Mouse (Mus musculus): ENCODE results near the gene Ces2b.
"Not testable (repeated sequence)": the region's sequence is repeated elsewhere in the genome, so short reads cannot be mapped to it uniquely, and the experiment has no call there.

Ces2b gene

DNA sequence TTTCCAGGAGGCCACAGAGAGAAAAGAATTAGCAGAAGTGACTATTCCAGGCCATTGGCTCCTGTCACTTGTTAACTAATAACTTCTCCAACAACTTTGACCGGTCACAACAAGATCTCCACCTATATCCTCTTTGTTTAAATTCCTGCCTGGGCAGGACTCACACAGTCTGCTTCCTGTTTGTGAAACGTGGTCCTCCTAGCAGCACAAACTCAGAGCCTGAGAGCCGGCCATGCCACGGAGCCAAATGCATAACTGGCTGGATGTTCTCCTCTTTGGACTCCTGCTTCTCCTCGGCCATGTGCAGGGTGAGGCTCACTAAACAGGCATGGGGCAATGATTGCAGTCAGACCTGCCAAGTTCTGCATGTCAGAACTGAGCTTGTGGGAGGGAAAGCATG, at the start of gene Ces2b:
Gene Ces2b, plus strand, starts transcription at position 133 of the 400 bp plus-strand sequence.
- DNase-seq (ENCODE audit: low read depth, low spot score): no peak

DNA sequence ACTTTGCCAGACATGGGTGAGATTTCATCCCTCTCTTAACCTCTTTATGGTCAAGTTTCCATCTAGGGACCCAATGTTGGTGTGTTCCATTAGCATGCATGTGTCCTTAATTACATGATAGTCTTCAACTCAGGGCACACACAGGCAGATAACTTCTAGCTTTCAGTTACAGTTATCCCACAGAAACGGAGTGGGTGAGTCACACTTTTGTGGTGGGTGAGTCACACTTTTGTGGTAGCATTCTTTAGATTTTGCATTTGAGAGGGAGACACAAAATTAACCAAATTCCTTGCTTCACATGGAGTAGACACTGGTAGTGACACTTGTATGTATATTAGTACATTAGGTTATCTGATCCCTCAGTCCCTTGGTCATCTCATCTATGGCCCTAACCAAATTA, 44.3 kb upstream of the Ces2b start:
- DNase-seq (ENCODE audit: low read depth, low spot score): peak; percentile 16

GRCm38 (mm10) chr8:104788929-104789328, 42.4 kb upstream of the Ces2b start:
- DNase-seq (ENCODE audit: low read depth, low spot score): no peak

DNA sequence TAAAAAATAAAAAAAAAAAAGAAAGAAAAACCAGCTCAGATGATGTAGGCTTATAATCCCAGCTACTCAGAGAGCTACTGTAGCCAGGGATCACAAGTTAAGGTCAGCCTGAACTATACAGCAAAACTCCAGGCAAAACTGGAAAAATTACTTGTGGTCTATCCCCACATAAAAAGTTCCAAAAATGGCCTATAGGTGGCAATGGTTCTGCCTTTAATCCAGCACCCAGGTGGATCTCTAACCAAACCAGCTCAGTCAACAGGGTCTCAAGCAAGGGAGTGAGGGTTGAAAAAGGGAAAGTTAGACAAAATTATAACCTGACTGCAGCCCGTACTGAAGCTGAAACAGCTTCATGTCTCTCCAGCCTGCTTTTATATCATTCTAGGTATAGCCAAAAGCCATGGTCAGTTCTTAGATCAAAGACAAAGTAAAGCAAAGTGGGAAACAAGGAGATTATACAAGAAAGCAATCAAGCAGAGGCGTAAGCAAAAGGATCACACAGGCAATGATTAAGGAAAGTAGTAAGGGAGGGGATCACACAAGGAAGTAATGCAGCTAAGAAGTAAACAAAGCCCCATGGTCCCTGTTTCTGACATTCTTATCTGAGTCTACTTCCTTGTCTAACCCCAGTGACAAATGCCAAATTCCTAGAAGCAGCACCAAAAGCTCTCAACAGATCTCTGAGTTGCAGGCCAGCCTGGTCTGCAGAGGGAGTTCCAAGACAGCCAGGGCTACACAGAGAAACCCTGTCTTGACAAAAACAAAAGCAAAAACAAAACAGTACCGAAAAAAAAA, 41.3 kb upstream of the Ces2b start:
- peak; percentile 41 for DNase-seq (ENCODE audit: low read depth, low spot score)

DNA sequence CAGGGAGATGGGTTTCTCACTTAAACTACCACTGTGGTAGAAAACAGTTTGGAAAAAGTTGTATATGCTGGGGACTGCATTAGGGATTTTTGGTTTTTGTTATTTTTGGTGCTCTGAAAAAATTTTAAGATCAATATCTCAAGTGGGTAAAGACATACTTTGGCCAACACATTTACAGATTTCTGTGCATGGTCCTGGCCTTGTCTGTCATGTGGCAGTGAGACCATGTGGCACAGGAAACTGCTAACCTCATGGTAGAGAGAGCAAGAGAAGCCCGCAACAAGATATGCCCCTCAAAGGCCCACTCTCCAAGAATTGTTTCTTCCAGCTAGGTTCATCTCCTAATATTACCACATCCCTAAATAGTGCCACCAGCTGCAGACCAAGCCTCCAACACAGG, 32.0 kb upstream of the Ces2b start:
- DNase-seq (ENCODE audit: low read depth, low spot score): no peak

GRCm38 (mm10) chr8:104806127-104806526, 25.2 kb upstream of the Ces2b start:
- no peak for DNase-seq (ENCODE audit: low read depth, low spot score)

- no peak for DNase-seq (ENCODE audit: low read depth, low spot score)
Measured at GRCm38 (mm10) chr8:104808542-104809413, 22.6 kb upstream of the Ces2b start.

GRCm38 (mm10) chr8:104809436-104809835, 21.9 kb upstream of the Ces2b start:
- DNase-seq (ENCODE audit: low read depth, low spot score): no peak

DNA sequence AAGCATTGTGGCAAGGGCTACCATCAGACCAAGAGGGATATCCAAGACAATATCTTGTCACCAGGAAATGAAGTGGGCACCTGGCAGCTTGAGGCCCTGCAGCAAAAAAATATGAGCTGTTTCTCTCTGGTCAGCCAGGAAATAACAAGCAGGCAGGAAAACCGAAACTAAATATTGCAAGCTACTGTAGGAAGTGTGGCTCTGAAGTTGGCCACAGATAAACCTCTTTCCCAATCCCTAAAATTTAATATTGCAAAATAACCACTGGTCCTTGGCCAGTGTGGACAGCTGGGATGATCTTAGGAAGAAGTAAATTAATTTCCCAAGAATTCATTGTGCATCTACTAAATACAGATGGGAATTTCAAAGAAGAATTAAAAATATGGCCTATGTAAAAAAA, 4.5 kb upstream of the Ces2b start:
- DNase-seq (ENCODE audit: low read depth, low spot score): no peak

DNA sequence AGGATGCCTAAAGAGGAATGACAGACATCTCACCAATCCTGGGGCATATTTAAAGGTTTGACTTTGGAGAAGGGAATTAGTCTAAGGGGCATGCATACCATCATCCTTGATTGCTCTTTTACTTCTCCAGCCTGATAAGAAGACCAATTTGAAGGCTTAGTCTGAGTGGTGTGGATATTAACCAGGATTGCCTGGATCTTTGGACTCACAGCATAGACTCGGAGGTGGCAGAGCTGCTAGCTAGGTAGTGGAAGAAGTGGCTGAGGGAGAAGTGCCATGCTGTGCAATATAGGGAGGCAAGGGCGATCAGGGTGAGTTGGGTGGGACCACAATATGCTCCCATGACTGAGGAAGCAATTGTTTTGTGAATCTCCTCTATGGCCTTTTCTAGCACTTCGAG, 3.2 kb upstream of the Ces2b start:
- DNase-seq (ENCODE audit: low read depth, low spot score): no peak

- no peak for DNase-seq (ENCODE audit: low read depth, low spot score)
Measured at GRCm38 (mm10) chr8:104841360-104842078, 10.1 kb downstream of the Ces2b start.

DNA sequence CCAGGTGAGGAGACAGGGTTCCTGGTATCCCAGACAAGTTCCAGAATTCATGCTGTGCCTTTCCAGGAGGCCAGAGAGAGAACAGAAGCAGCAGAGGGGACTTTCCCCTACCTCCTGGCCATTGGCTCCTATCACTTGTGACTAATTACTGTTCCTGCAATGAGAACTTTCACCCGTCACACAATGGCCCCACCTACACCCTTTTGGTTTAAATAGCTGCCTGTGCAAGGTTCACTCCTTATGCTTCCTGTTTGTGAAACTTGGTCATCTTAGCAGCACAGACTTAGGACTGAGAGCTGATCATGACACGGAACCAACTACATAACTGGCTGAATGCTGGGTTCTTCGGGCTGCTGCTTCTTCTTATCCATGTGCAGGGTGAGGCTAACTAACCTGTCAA, 15.5 kb downstream of the Ces2b start, which contains the start of gene Ces2c:
Gene Ces2c, plus strand, starts transcription at position 238 of the 400 bp plus-strand sequence.
- peak; percentile 34 for DNase-seq (ENCODE audit: low read depth, low spot score)

DNA sequence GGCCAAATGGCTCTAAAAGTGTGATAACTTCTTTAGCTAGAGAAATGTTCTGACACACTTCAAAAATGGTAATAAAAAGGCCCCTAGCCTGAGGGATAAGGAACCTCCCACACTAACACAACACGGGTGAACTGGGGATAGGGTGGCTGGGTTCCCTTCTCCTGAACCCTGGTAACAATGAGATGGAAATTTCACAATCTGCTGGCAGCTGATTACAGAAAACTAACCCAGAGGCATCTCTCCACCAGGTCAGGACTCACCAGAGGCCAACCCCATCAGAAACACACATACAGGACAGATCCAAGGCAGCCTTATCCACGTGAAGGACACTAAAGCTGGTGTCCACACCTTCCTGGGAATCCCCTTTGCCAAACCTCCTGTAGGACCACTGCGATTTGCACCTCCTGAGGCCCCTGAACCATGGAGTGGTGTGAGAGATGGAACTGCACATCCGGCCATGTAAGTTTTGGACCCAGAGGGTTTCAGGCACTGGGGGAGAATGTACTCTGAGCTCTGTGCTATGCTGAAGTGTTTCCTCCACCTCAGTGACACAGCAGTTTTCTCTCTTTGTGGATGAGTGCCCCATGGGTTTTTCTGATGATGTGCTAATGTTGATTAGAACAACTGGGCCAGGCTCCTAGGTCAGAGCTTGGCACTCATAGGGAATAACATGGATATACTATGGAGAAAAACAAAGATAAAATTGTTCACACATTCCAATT, 16.5 kb downstream of the Ces2b start:
- no peak for DNase-seq (ENCODE audit: low read depth, low spot score)

DNA sequence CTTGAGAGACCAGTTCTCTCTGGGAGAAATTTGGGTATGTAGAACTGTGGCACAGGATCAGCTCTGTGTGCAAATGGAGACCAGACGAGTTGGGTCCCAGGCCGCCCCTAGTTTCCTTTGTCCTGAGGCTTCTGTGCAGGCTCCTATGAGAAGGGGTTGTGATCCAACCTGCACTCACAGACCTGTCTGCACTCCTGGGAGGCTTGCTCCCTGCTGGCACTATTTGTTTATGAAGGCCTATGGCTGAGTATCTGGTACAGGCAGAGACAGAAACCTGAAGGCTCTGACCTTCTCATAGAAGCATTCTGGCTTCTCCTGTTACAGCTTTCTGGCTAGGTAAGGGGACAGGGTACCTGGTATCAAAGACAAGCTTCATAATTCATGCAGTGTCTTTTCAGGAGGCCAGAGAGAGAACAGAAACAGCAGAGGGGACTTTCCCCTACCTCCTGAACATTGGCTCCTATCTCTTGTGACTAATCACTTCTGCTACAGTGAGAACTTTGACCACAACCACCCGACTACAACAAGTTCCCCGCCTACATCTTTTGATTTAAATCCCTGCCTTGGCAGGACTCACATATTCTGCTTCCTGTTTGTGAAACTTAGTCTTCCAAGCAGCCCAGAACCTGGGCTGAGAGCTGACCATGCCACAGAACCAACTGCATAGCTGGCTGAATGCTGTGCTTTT, 35.6 kb downstream of the Ces2b start:
- not testable (repeated sequence) for DNase-seq (ENCODE audit: low read depth, low spot score)

DNA sequence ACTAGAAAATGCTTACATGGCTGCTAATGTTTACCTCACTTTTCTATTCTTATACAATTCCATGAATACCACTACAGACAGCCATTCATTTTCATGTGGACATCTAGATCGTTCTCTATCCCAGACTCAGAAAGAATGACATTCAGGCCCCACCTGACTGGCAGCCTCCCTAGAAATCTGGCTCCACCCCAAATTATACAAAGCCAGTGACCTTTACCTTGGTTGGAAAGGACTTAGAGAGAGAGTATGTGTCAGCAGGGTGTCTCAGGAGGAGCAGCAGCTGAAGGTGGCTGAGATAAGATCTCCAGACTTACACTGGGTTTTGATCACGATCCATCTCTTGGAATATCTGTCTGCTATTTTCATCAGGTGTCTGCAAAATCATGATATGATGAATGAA, 37.5 kb downstream of the Ces2b start:
- DNase-seq (ENCODE audit: low read depth, low spot score): not testable (repeated sequence)

- not testable (repeated sequence) for DNase-seq (ENCODE audit: low read depth, low spot score)
Measured at GRCm38 (mm10) chr8:104886223-104886926, 55.0 kb downstream of the Ces2b start.

Measured in CD4-positive helper T cell, adult 2 months (primary cell).